In the genomic region with DNA sequence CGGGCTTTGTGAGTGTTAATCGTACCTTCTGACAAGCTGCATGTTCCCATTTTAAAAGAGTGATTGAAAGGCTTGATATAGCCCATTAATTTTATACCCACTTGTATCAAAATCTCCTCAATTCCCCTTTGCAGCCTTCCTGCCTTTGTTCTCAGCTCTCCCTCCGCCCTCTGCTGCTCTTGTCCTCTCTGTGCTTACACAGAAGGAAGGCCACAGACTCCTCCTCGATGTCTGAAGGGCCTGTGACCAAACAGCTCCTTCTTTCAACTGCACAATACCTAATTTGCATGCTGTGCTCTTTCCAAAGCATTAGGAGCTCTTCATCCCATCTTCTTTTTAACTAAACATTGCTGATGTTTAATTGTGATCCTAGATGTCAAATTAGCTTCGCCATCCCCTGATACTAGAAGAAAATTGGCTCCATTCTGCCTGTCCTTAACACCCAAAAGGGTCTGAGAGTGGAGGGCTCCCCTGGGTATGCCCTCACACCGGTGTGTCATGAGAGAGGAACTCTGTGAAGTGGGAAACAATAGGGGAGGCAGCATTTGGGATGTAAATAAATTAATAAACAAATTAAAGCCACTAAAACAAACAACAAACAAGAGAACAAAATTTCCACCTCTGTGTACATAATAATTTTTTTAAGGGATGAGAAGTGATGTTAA, we compare ENCODE assay signal across 23 mouse cellular contexts.
"Had no signal": no experiment of that assay in that cellular context is flagged by ENCODE, and none has a peak within 500 bp of the region (broad histone marks: within the 10 kb centered on the region; RNA-seq: fewer than 3 reads in every experiment).

No protein-coding gene starts in this region.

- H3K4me3 ChIP-seq: layer of hippocampus, adult 2 months; limb, embryonic 12.5 days; limb, embryonic 15.5 days; midbrain, embryonic 10.5 days; neural tube, embryonic 13.5 days; stomach, embryonic 15.5 days had no signal

- DNase-seq: kidney, adult 2 months; kidney, postnatal 25 days; layer of hippocampus, adult 9-11 months; left cerebral cortex, postnatal 4 days; liver, postnatal 0 days; lung, embryonic 14.5 days; retina, postnatal 1 day; right cerebral cortex, postnatal 25 days; spleen, adult 18-20 months; thymus, postnatal 25 days had no signal

- H3K9me3 ChIP-seq: limb, embryonic 12.5 days; limb, embryonic 15.5 days; midbrain, embryonic 10.5 days; neural tube, embryonic 13.5 days; stomach, embryonic 15.5 days had no signal

- H3K4me2 ChIP-seq: limb, embryonic 12.5 days; limb, embryonic 15.5 days; liver, embryonic 11.5 days; lung, embryonic 14.5 days; neural tube, embryonic 13.5 days; stomach, embryonic 15.5 days had no signal

- H3K9ac ChIP-seq: limb, embryonic 12.5 days; limb, embryonic 15.5 days; liver, embryonic 14.5 days; liver, postnatal 0 days; lung, embryonic 14.5 days; neural tube, embryonic 13.5 days; stomach, embryonic 15.5 days had no signal

- H3K27ac ChIP-seq: kidney, postnatal 0 days; layer of hippocampus, adult 2 months; limb, embryonic 12.5 days; limb, embryonic 15.5 days; liver, embryonic 14.5 days; macrophage; midbrain, embryonic 10.5 days; neural tube, embryonic 13.5 days; stomach, embryonic 15.5 days had no signal

- H3K4me1 ChIP-seq: limb, embryonic 12.5 days; limb, embryonic 15.5 days; stomach, embryonic 15.5 days had no signal

- H3K36me3 ChIP-seq: limb, embryonic 12.5 days; limb, embryonic 15.5 days; midbrain, embryonic 10.5 days; neural tube, embryonic 13.5 days; stomach, embryonic 15.5 days had no signal

- ATAC-seq: intestine, postnatal 0 days; liver, postnatal 0 days; lung, postnatal 0 days; midbrain, embryonic 16.5 days had no signal

- H3K27me3 ChIP-seq: limb, embryonic 12.5 days; limb, embryonic 15.5 days; neural tube, embryonic 13.5 days; stomach, embryonic 15.5 days had no signal
